In genomic region chr12:116550031-116550430, GRCm38 (mm10) we compare ENCODE assay signal across 8 mouse cellular contexts.
DNase-seq lines count a peak whose midpoint lies in the region; ATAC-seq lines count a peak whose summit lies in the region.

No protein-coding gene starts in this region.

- DNase-seq in gastrocnemius, postnatal 10 days, result peak; percentile 9
- DNase-seq in gastrocnemius, postnatal 4 days (ENCODE audit: low spot score in 2 of 2), result no peak
- peak; percentile 43 for DNase-seq in Muller cell, postnatal 12 days (ENCODE audit: inconsistent ontology term)
- peak; percentile 91 to 99 for DNase-seq in cerebellum, postnatal 36 days
- DNase-seq in layer of hippocampus, adult 8-10 months (ENCODE audit: low spot score in 2 of 2), result peak; percentile 35 to 70
- DNase-seq in ovary, postnatal 36 days (ENCODE audit: low spot score), result peak; percentile 37
- no peak for DNase-seq in gastrocnemius, adult 8-10 months (ENCODE audit: low spot score in 2 of 2)

- no peak for ATAC-seq in CD4-positive, CD25-positive, alpha-beta regulatory T cell, adult 4 months

Comparison
In these comparisons a context has a peak if more than half of its experiments do, and no peak if none do; other contexts are left out.
1. DNase-seq: peak in gastrocnemius, postnatal 10 days (single experiment), Muller cell, postnatal 12 days (single experiment), cerebellum, postnatal 36 days (2 of 2), layer of hippocampus, adult 8-10 months (2 of 2) and ovary, postnatal 36 days (single experiment); none in gastrocnemius, postnatal 4 days (0 of 2) and gastrocnemius, adult 8-10 months (0 of 2).